Mouse (Mus musculus) brain, adult 2 months (tissue): Measurements from ENCODE around the gene Lsm12.

ENCODE experiments used
- DNase-seq: peaks from one replicate; pipeline ENCODE4 v3.0.0; 2011; ENCODE audit warnings: low read depth, low spot score

The Lsm12 gene

GRCm38 (mm10) chr11:102117386-102117785, 67.7 kb downstream of the Lsm12 start:
- DNase-seq = no peak

- DNase-seq = no peak
Measured at GRCm38 (mm10) chr11:102116241-102116640, 68.9 kb downstream of the Lsm12 start.
